Mouse (Mus musculus): ENCODE measurements around the gene Slc28a2.
"Not testable (repeated sequence)": the region's sequence is repeated elsewhere in the genome, so short reads cannot be mapped to it uniquely, and the experiment has no call there.

Slc28a2 gene

GRCm38 (mm10) chr2:122467351-122468013 is 41.2 kb downstream of the Slc28a2 start:
- peak; percentile 93 to 94 for DNase-seq (ENCODE audit: low spot score in 2 of 2)

- DNase-seq (ENCODE audit: low spot score in 2 of 2): peak; percentile 1 to 2
These were observed 42.9 kb downstream of the Slc28a2 start for GRCm38 (mm10) chr2:122469221-122469620.

- no peak for DNase-seq (ENCODE audit: low spot score in 2 of 2)
These were observed 50.3 kb downstream of the Slc28a2 start for GRCm38 (mm10) chr2:122476585-122476984.

GRCm38 (mm10) chr2:122483787-122484186 is 57.5 kb downstream of the Slc28a2 start:
- DNase-seq (ENCODE audit: low spot score in 2 of 2): not testable (repeated sequence)

GRCm38 (mm10) chr2:122484641-122485040 is 58.4 kb downstream of the Slc28a2 start, which contains the start of gene Gm14085:
Gene Gm14085, plus strand, starts transcription at chr2:122484941.
- DNase-seq (ENCODE audit: low spot score in 2 of 2): no peak

- not testable (repeated sequence) for DNase-seq (ENCODE audit: low spot score in 2 of 2)
These were observed 59.4 kb downstream of the Slc28a2 start for GRCm38 (mm10) chr2:122485654-122486053.

- not testable (repeated sequence) for DNase-seq (ENCODE audit: low spot score in 2 of 2)
These were observed 59.8 kb downstream of the Slc28a2 start for GRCm38 (mm10) chr2:122486122-122486521.

GRCm38 (mm10) chr2:122486674-122487073 is 60.4 kb downstream of the Slc28a2 start:
- DNase-seq (ENCODE audit: low spot score in 2 of 2): no peak

All from spleen, postnatal 36 days (tissue).